Mouse (Mus musculus): Measurements from ENCODE around the gene Kdf1. TPM values are rescaled to one million over a fixed set of nuclear protein-coding genes. Genes with fewer than 3 reads are reported as not detected.
A peak's percentile ranks its signal among the peaks of the same experiment; 100 is the strongest.

The Kdf1 gene
- polyA plus RNA-seq, 1 experiment from 2014 or later = 0.44 TPM

DNA sequence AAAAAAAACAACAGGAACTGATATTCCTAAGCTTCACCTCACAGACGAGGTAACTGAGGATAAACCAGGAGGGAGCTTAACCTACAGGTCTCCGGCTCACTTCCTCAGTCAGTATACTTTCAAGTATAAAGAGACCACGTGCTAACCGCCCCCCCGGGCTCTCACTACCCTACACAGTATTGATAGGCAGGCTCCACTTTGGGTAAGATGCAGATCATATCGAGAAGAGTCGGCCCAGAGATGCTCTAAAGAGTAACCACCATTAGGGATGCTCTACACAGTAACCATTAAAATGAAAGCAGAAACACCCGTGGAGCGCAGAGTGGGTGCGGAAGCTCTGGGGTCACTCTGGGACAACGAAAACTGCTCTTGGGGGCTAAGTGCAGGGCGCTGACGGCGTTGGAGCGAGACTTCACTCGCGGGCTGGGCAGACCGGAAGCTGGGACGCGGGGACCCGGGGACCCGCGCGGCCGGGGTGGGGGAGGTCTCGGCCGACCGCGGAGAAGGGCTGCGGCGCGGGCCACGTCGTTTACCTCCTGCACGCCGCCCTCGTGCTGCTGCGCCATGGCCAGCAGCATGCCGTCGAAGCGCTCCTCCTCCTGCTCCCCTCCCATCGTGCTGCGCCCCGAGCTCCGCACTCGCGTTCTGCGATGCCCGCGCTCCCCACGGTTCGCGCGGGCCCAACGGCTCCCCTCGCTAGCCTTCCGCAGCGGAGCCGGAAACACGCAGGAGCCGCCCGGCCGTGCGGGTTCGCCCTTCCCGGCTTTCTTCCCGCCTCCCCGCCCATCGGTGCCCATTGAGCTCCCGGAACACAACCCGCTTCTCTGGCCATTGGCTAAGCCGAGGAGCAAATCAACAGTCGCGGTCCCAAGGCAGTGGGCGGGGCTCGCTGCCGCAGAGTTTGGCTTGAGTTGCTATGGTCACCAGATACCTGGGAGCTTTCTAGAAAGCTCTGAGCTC lies 26.8 kb downstream of the Kdf1 start, which contains the start of gene Nudc:
Gene Nudc, minus strand, starts transcription at position 725 of the 960 bp plus-strand sequence.
- peak; percentile 100 for ATAC-seq
- peak within 1 kb of the TSS; percentile 84 for H3K9ac ChIP-seq (replicated peaks; ENCODE audit: low read depth, low read length)
- no peaks in the 10 kb centered on the region for H3K9me3 ChIP-seq (ENCODE audit: control insufficient read depth, low read length)
- peaks cover 15% of the 10 kb centered on the region for H3K4me1 ChIP-seq (replicated peaks; ENCODE audit: control insufficient read depth, insufficient read depth, low read length)
- H3K27me3 ChIP-seq (replicated peaks; ENCODE audit: control insufficient read depth, insufficient read depth, low read length) = no peaks in the 10 kb centered on the region
- H3K4me3 ChIP-seq (replicated peaks; ENCODE audit: low read length) = peak within 1 kb of the TSS; percentile 68
- H3K4me2 ChIP-seq (ENCODE audit: low read length) = peak within 1 kb of the TSS; percentile 77
- H3K36me3 ChIP-seq (ENCODE audit: control insufficient read depth, insufficient read depth) = peaks cover 4% of the 10 kb centered on the region; the same call in 1 of the 2 replicates
- under 1% methylated on average over 67 of the region's 77 CpGs for WGBS
- peak within 1 kb of the TSS; percentile 58 for H3K27ac ChIP-seq (ENCODE audit: low read length)

DNA sequence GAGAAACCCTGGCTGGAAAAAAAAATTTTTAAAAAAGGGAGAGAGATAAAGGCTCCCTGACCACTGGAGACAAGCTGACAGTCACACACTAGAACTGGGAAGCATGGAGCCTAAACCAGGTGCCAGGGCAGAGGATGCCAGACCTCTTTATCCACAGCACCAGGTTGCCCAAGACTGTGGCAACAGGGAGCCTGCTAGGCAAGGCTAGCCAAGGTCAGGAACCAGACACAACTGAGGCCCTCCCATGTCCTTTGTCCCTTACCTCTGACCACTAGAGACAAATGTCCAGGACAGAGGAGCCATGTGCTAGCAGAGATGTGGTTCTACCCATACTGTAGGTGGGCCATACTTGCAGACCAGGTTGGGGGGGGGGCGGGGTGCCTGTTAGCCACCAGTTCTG lies 33.3 kb downstream of the Kdf1 start:
- Histone ChIP-seq H3K4me1 (replicated peaks; ENCODE audit: control insufficient read depth, insufficient read depth, low read length) (no peaks in the 10 kb centered on the region), H3K27ac (ENCODE audit: low read length) (no peak overlapping the region), H3K4me2 (ENCODE audit: low read length) (no peak overlapping the region), H3K4me3 (replicated peaks; ENCODE audit: low read length) (no peak overlapping the region), H3K27me3 (replicated peaks; ENCODE audit: control insufficient read depth, insufficient read depth, low read length) (no peaks in the 10 kb centered on the region), H3K9ac (replicated peaks; ENCODE audit: low read depth, low read length) (no peak overlapping the region), H3K9me3 (ENCODE audit: control insufficient read depth, low read length) (no peaks in the 10 kb centered on the region), H3K36me3 (ENCODE audit: control insufficient read depth, insufficient read depth) (no peaks in the 10 kb centered on the region)
- no peak for ATAC-seq
- 54% methylated on average over 1 of the region's 1 CpGs for WGBS

DNA sequence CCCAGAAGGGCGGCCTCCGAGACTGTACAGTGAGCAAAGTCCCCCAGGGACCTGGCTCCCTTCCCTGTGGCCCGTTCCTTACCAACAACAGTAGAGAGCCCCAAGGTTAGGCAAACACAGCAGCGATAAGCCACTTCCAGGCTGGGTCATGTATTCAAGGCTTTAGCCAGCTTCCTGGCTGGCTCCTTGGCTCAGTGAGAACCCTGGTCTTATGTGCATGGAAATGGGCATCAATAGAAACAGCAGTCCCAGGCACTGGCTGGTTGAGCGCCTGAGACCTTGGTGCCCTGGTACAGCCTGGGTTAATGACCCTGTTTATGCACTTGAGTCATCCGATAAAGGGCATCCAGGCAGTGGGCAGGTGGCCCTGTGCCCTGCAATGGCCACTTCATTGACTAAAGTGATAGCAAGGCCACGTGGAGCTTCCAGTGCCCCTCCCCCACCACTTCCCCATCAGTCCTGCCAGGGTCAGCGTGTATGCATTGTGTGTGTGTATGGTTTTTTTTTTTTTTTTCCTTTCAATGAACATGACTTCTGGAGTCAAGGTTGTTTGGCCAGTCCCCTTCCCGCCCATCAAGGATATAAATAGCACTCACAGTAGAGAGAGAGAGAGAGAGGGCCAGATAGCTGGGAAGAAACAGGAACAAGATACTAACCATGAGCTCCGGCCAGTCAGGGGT lies 34.1 kb downstream of the Kdf1 start, which contains the start of gene Nr0b2:
Gene Nr0b2, plus strand, starts transcription at position 609 of the 680 bp plus-strand sequence.
- no peak within 1 kb of the TSS for H3K27ac ChIP-seq (ENCODE audit: low read length)
- H3K9me3 ChIP-seq (ENCODE audit: control insufficient read depth, low read length) = no peaks in the 10 kb centered on the region
- WGBS = 74% methylated on average over 10 of the region's 10 CpGs
- H3K9ac ChIP-seq (replicated peaks; ENCODE audit: low read depth, low read length) = no peak within 1 kb of the TSS
- no peaks in the 10 kb centered on the region for H3K36me3 ChIP-seq (ENCODE audit: control insufficient read depth, insufficient read depth)
- no peak within 1 kb of the TSS for H3K4me2 ChIP-seq (ENCODE audit: low read length)
- no peaks in the 10 kb centered on the region for H3K4me1 ChIP-seq (replicated peaks; ENCODE audit: control insufficient read depth, insufficient read depth, low read length)
- H3K27me3 ChIP-seq (replicated peaks; ENCODE audit: control insufficient read depth, insufficient read depth, low read length) = no peaks in the 10 kb centered on the region
- no peak for ATAC-seq
- H3K4me3 ChIP-seq (replicated peaks; ENCODE audit: low read length) = no peak within 1 kb of the TSS

DNA sequence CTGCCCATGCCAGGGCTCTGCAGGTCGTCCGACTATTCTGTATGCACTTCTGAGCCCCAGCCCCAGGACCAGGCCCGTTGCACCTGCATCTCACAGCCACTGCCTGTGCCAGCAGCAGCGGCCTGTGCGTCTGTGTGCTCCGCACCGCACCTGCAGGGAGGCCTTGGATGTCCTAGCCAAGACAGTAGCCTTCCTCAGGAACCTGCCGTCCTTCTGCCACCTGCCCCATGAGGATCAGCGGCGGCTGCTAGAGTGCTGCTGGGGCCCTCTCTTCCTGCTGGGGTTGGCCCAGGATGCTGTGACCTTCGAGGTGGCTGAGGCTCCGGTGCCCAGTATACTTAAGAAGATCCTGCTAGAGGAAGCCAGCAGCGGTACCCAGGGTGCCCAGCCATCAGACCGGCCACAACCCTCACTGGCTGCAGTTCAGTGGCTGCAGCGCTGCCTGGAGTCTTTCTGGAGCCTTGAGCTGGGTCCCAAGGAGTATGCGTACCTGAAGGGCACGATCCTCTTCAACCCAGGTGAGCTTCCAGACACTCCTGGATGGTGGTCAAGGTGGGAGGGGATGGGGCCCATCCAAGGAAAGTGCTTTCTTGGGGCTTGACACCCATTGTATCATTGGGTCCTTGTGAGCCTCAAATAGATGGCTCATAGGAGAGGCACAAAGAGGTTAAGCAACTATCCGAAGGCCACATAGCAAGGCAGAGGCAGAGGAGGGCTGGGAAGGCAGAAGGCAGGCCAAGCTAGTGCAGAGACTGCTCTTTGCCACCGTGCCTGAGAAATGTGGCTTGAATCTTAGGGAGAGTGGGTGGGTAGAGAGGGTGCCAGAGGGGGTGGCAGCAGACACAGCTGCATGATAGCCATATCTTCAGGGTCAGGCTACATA lies 34.9 kb downstream of the Kdf1 start:
- H3K36me3 ChIP-seq (ENCODE audit: control insufficient read depth, insufficient read depth) = no peaks in the 10 kb centered on the region
- H3K4me3 ChIP-seq (replicated peaks; ENCODE audit: low read length) = no peak overlapping the region
- no peaks in the 10 kb centered on the region for H3K4me1 ChIP-seq (replicated peaks; ENCODE audit: control insufficient read depth, insufficient read depth, low read length)
- no peak overlapping the region for H3K9ac ChIP-seq (replicated peaks; ENCODE audit: low read depth, low read length)
- WGBS = 74% methylated on average over 19 of the region's 19 CpGs
- no peaks in the 10 kb centered on the region for H3K27me3 ChIP-seq (replicated peaks; ENCODE audit: control insufficient read depth, insufficient read depth, low read length)
- no peak for ATAC-seq
- H3K4me2 ChIP-seq (ENCODE audit: low read length) = no peak overlapping the region
- H3K9me3 ChIP-seq (ENCODE audit: control insufficient read depth, low read length) = no peaks in the 10 kb centered on the region
- H3K27ac ChIP-seq (ENCODE audit: low read length) = no peak overlapping the region

DNA sequence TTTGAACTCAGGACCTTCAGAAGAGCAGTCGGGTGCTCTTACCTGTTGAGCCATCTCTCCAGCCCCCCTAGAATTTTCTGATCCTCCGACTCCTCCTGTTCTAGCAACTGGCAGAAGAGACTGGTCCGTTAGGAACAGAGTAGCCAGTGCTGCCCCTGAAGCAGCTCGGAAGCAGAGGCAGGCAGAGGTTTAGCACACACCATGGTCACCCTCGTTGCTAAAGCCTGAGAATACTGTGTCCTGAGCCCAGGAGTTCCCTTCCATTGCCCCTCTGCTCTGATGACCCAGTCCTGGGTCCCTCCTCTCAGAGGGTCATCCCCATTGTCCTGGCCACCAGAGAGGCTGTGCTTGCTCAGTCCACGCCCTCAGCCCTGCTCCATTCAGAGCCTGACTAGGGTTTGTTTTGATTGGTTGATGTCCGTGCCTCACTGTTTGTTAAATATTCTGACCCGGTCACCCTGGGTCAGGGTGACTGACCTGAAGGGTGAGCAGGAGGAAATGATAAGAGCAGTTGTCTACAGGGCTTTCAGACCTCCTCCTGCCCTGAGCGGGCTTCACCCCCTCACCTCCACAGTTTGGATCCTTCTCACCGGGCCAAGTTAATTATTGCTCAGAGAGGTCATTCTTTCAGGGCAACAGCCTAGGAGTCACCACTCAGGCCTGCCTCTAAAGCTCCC lies 38.4 kb downstream of the Kdf1 start:
- no peak for ATAC-seq
- no peak overlapping the region for H3K9ac ChIP-seq (replicated peaks; ENCODE audit: low read depth, low read length)
- H3K27ac ChIP-seq (ENCODE audit: low read length) = no peak overlapping the region
- no peaks in the 10 kb centered on the region for H3K27me3 ChIP-seq (replicated peaks; ENCODE audit: control insufficient read depth, insufficient read depth, low read length)
- H3K9me3 ChIP-seq (ENCODE audit: control insufficient read depth, low read length) = no peaks in the 10 kb centered on the region
- no peak overlapping the region for H3K4me2 ChIP-seq (ENCODE audit: low read length)
- WGBS = 42% methylated on average over 10 of the region's 10 CpGs
- H3K4me1 ChIP-seq (replicated peaks; ENCODE audit: control insufficient read depth, insufficient read depth, low read length) = no peaks in the 10 kb centered on the region
- no peaks in the 10 kb centered on the region for H3K36me3 ChIP-seq (ENCODE audit: control insufficient read depth, insufficient read depth)
- no peak overlapping the region for H3K4me3 ChIP-seq (replicated peaks; ENCODE audit: low read length)

DNA sequence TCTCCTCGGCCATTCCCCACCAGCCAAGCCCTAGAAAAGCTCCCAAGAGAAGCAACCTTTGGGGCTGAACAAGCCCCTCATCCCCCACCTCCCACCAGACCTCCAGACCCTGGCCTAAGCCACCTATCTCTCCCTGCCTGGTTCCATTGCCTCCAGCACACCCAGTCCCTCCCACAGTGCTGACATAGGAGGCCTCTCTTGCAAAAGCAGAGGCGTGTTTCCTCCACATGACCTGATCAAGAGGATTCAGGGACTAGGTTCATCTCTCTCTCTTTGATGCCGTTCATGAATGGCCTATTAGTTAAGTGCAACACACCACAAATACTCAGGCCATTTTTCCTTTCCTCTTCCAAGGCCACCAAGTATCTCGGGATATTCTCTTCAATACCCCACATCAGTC lies 41.1 kb downstream of the Kdf1 start:
- Histone ChIP-seq H3K9me3 (ENCODE audit: control insufficient read depth, low read length) (no peaks in the 10 kb centered on the region), H3K27me3 (replicated peaks; ENCODE audit: control insufficient read depth, insufficient read depth, low read length) (no peaks in the 10 kb centered on the region), H3K4me2 (ENCODE audit: low read length) (no peak overlapping the region), H3K27ac (ENCODE audit: low read length) (no peak overlapping the region), H3K36me3 (ENCODE audit: control insufficient read depth, insufficient read depth) (no peaks in the 10 kb centered on the region), H3K4me1 (replicated peaks; ENCODE audit: control insufficient read depth, insufficient read depth, low read length) (no peaks in the 10 kb centered on the region), H3K9ac (replicated peaks; ENCODE audit: low read depth, low read length) (no peak overlapping the region), H3K4me3 (replicated peaks; ENCODE audit: low read length) (no peak overlapping the region)
- WGBS = 66% methylated on average over 4 of the region's 4 CpGs
- ATAC-seq = no peak

DNA sequence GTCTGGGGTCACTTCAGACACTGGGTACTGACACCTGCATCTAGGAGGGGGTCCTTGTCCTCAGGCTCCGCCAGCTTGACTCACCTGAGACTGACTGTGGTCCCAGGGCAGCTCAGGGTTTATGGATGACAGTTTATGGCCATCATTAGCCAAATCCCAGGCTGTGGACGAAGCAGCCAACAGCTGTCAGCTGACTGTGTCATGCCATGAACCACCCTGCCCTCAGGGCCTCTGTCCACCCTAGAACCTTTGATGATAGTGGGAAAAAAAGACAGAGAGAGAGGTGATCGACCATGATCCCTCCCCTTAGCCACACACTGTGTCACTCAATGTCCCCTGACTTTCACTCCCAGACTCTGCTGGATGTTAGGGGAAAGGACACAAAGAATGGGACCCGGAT lies 42.9 kb downstream of the Kdf1 start:
- no peak overlapping the region for H3K4me3 ChIP-seq (replicated peaks; ENCODE audit: low read length)
- H3K4me1 ChIP-seq (replicated peaks; ENCODE audit: control insufficient read depth, insufficient read depth, low read length) = no peaks in the 10 kb centered on the region
- H3K27ac ChIP-seq (ENCODE audit: low read length) = no peak overlapping the region
- H3K9ac ChIP-seq (replicated peaks; ENCODE audit: low read depth, low read length) = no peak overlapping the region
- no peaks in the 10 kb centered on the region for H3K27me3 ChIP-seq (replicated peaks; ENCODE audit: control insufficient read depth, insufficient read depth, low read length)
- no peaks in the 10 kb centered on the region for H3K36me3 ChIP-seq (ENCODE audit: control insufficient read depth, insufficient read depth)
- 62% methylated on average over 4 of the region's 4 CpGs for WGBS
- ATAC-seq = no peak
- H3K4me2 ChIP-seq (ENCODE audit: low read length) = no peak overlapping the region
- H3K9me3 ChIP-seq (ENCODE audit: control insufficient read depth, low read length) = no peaks in the 10 kb centered on the region

DNA sequence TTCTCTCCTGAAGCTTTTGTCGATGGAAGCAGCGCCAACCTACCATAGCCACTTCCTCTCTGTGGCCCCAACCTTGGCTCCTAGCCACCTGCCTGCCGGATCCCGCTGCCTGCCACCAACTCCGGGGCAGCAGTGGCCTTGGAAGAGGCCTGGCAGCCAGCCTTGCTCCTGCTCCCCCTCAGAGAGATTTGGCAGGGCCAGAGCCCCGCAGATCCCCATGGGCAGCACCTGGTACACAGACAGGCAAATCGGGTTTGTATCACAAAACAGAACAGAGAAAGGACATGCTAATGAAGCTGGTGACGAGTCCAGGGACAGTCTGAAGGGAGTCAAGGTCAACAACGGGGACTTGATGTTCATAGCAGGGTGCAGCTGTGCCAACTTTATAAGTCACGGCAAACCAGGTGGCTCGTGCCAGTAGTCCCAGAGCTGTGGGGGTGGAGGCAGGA lies 44.4 kb downstream of the Kdf1 start:
- 63% methylated on average over 11 of the region's 11 CpGs for WGBS
- H3K9me3 ChIP-seq (ENCODE audit: control insufficient read depth, low read length) = no peaks in the 10 kb centered on the region
- no peak for ATAC-seq
- H3K27me3 ChIP-seq (replicated peaks; ENCODE audit: control insufficient read depth, insufficient read depth, low read length) = no peaks in the 10 kb centered on the region
- no peak overlapping the region for H3K4me2 ChIP-seq (ENCODE audit: low read length)
- H3K9ac ChIP-seq (replicated peaks; ENCODE audit: low read depth, low read length) = no peak overlapping the region
- no peaks in the 10 kb centered on the region for H3K4me1 ChIP-seq (replicated peaks; ENCODE audit: control insufficient read depth, insufficient read depth, low read length)
- H3K36me3 ChIP-seq (ENCODE audit: control insufficient read depth, insufficient read depth) = no peaks in the 10 kb centered on the region
- H3K27ac ChIP-seq (ENCODE audit: low read length) = no peak overlapping the region
- no peak overlapping the region for H3K4me3 ChIP-seq (replicated peaks; ENCODE audit: low read length)
